Comparison of ENCODE assay signal across 8 mouse cellular contexts in genomic region chr8:84845355-84846093, GRCm38 (mm10). TPM values are rescaled to one million over a fixed set of nuclear protein-coding genes. Genes with fewer than 3 reads are reported as not detected.
DNase-seq lines count a peak whose midpoint lies in the region; ATAC-seq and TF ChIP-seq lines count a peak whose summit lies in the region.

No protein-coding gene starts in this region.

- peaks cover 37% of the 10 kb centered on the region for H3K4me1 ChIP-seq in forebrain, embryonic 15.5 days
- peaks cover 7% of the 10 kb centered on the region; the same call in 1 of the 2 replicates for H3K4me1 ChIP-seq in lung, postnatal 0 days (ENCODE audit: insufficient read depth, low read depth, low read length)
- H3K4me1 ChIP-seq in stomach, embryonic 14.5 days (ENCODE audit: control insufficient read depth, insufficient read depth, low read length) = peaks cover 20% of the 10 kb centered on the region

- H3K27me3 ChIP-seq in forebrain, embryonic 15.5 days = no peaks in the 10 kb centered on the region
- no peaks in the 10 kb centered on the region for H3K27me3 ChIP-seq in lung, postnatal 0 days (replicated peaks; ENCODE audit: insufficient read depth, low read length)
- H3K27me3 ChIP-seq in stomach, embryonic 14.5 days (ENCODE audit: control insufficient read depth, insufficient read depth, low read length) = no peaks in the 10 kb centered on the region

- no peaks in the 10 kb centered on the region for H3K9me3 ChIP-seq in forebrain, embryonic 15.5 days
- H3K9me3 ChIP-seq in lung, postnatal 0 days (ENCODE audit: low read length) = no peaks in the 10 kb centered on the region
- H3K9me3 ChIP-seq in stomach, embryonic 14.5 days (ENCODE audit: control insufficient read depth, low read depth, low read length) = no peaks in the 10 kb centered on the region

- peak overlapping the region; percentile 78 for H3K4me2 ChIP-seq in forebrain, embryonic 15.5 days (replicated peaks)
- peak overlapping the region; percentile 91 for H3K4me2 ChIP-seq in lung, postnatal 0 days (replicated peaks; ENCODE audit: low read depth, low read length)
- peak overlapping the region; percentile 80 for H3K4me2 ChIP-seq in stomach, embryonic 14.5 days (replicated peaks; ENCODE audit: low read depth, low read length)

- H3K27ac ChIP-seq in forebrain, embryonic 15.5 days (replicated peaks) = peak overlapping the region; percentile 86
- 0 out of 2 replicates have a peak overlapping the region, but pooled peaks have one; percentile 9 for H3K27ac ChIP-seq in lung, postnatal 0 days (ENCODE audit: low read length)
- peak overlapping the region; percentile 76; the same call in 1 of the 2 replicates for H3K27ac ChIP-seq in stomach, embryonic 14.5 days (ENCODE audit: low read length)

- TF ChIP-seq EP300 in lung, postnatal 0 days (IDR thresholded peaks at IDR 0.05) = no peak

- peak; percentile 47 for DNase-seq in ovary, postnatal 36 days (ENCODE audit: low spot score)
- no peak for DNase-seq in ovary, postnatal 10 days (ENCODE audit: low spot score)
- peak; percentile 61 to 65 for DNase-seq in adrenal gland, postnatal 36 days
- peak; percentile 50 for DNase-seq in kidney, adult 9 months
- peak; percentile 71 for DNase-seq in lung, postnatal 0 days (ENCODE audit: low spot score)
- no peak for DNase-seq in gastrocnemius, adult 18-20 months (ENCODE audit: low spot score)

- H3K36me3 ChIP-seq in forebrain, embryonic 15.5 days = peaks cover 43% of the 10 kb centered on the region
- peaks cover 22% of the 10 kb centered on the region; the same call in 1 of the 2 replicates for H3K36me3 ChIP-seq in lung, postnatal 0 days (ENCODE audit: insufficient read depth, low read length)
- H3K36me3 ChIP-seq in stomach, embryonic 14.5 days (ENCODE audit: control insufficient read depth, insufficient read depth, low read length) = peaks cover 47% of the 10 kb centered on the region

- 12% methylated on average over 12 of the region's 12 CpGs for WGBS in forebrain, embryonic 15.5 days
- 9% methylated on average over 12 of the region's 12 CpGs for WGBS in lung, postnatal 0 days
- 14% methylated on average over 12 of the region's 12 CpGs for WGBS in stomach, embryonic 14.5 days

- peak overlapping the region; percentile 97 for H3K9ac ChIP-seq in forebrain, embryonic 15.5 days (replicated peaks)
- H3K9ac ChIP-seq in lung, postnatal 0 days (replicated peaks; ENCODE audit: low read depth) = peak overlapping the region; percentile 75
- H3K9ac ChIP-seq in stomach, embryonic 14.5 days (replicated peaks; ENCODE audit: low read depth, low read length) = peak overlapping the region; percentile 97

- ATAC-seq in forebrain, embryonic 15.5 days (replicated peaks) = no peak
- no peak for ATAC-seq in lung, postnatal 0 days
- no peak for ATAC-seq in stomach, embryonic 14.5 days (ENCODE audit: insufficient number of reproducible peaks, insufficient read depth, low FRiP score, low read depth)

- TF ChIP-seq CTCF in lung, postnatal 0 days (IDR thresholded peaks at IDR 0.05) = peak; percentile 72

- peak overlapping the region; percentile 95 for H3K4me3 ChIP-seq in forebrain, embryonic 15.5 days
- H3K4me3 ChIP-seq in lung, postnatal 0 days (ENCODE audit: low read depth, low read length) = peak overlapping the region; percentile 85
- H3K4me3 ChIP-seq in stomach, embryonic 14.5 days (ENCODE audit: low read depth, low read length) = peak overlapping the region; percentile 93

RNA-seq across cellular contexts. Expression of gene Calr, which starts 1.2 kb away (rescaled TPM):
- total RNA-seq in adrenal gland, postnatal 36 days (2021) = 100 to 1,000 TPM; 569 to 727 TPM
- 559 and 575 TPM in 2 replicates for polyA plus RNA-seq in forebrain, embryonic 15.5 days (2015; fragmentation: Nextera tagmentation; extraction: Ambion mirVana)
- polyA plus RNA-seq in lung, postnatal 0 days (2015; fragmentation: Nextera tagmentation; extraction: Ambion mirVana) = 318 and 405 TPM in 2 replicates
- 669 and 791 TPM in 2 replicates for polyA plus RNA-seq in stomach, embryonic 14.5 days (2014; fragmentation: Nextera tagmentation; extraction: Ambion mirVana)
- total RNA-seq in gastrocnemius, adult 18-20 months (2021) = 100 to 1,000 TPM; 145 to 160 TPM

RNA-seq across cellular contexts. Expression of gene Rad23a, which starts 5.1 kb away (rescaled TPM):
- 100 to 1,000 TPM; 116 to 119 TPM for total RNA-seq in adrenal gland, postnatal 36 days (2021)
- polyA plus RNA-seq in forebrain, embryonic 15.5 days (2015; fragmentation: Nextera tagmentation; extraction: Ambion mirVana) = 82.1 and 85.1 TPM in 2 replicates
- polyA plus RNA-seq in lung, postnatal 0 days (2015; fragmentation: Nextera tagmentation; extraction: Ambion mirVana) = 77.9 and 85.7 TPM in 2 replicates
- 119 and 125 TPM in 2 replicates for polyA plus RNA-seq in stomach, embryonic 14.5 days (2014; fragmentation: Nextera tagmentation; extraction: Ambion mirVana)
- 100 to 1,000 TPM; 171 to 176 TPM for total RNA-seq in gastrocnemius, adult 18-20 months (2021)

RNA-seq across cellular contexts. Expression of gene Farsa, which starts 11.3 kb away (rescaled TPM):
- 10 to 100 TPM; 62.1 to 69.2 TPM for total RNA-seq in adrenal gland, postnatal 36 days (2021)
- 122 and 127 TPM in 2 replicates for polyA plus RNA-seq in forebrain, embryonic 15.5 days (2015; fragmentation: Nextera tagmentation; extraction: Ambion mirVana)
- 44.0 and 44.6 TPM in 2 replicates for polyA plus RNA-seq in lung, postnatal 0 days (2015; fragmentation: Nextera tagmentation; extraction: Ambion mirVana)
- polyA plus RNA-seq in stomach, embryonic 14.5 days (2014; fragmentation: Nextera tagmentation; extraction: Ambion mirVana) = 83.7 and 88.9 TPM in 2 replicates
- 10 to 100 TPM; 22.8 to 25.2 TPM for total RNA-seq in gastrocnemius, adult 18-20 months (2021)

RNA-seq across cellular contexts. Expression of gene Gadd45gip1, which starts 14.2 kb away (rescaled TPM):
- total RNA-seq in adrenal gland, postnatal 36 days (2021) = 10 to 100 TPM; 63.3 to 70.5 TPM
- 36.3 and 39.9 TPM in 2 replicates for polyA plus RNA-seq in forebrain, embryonic 15.5 days (2015; fragmentation: Nextera tagmentation; extraction: Ambion mirVana)
- 24.4 and 24.8 TPM in 2 replicates for polyA plus RNA-seq in lung, postnatal 0 days (2015; fragmentation: Nextera tagmentation; extraction: Ambion mirVana)
- polyA plus RNA-seq in stomach, embryonic 14.5 days (2014; fragmentation: Nextera tagmentation; extraction: Ambion mirVana) = 49.5 and 50.5 TPM in 2 replicates
- total RNA-seq in gastrocnemius, adult 18-20 months (2021) = 10 to 100 TPM; 22.9 to 24.2 TPM

RNA-seq across cellular contexts. Expression of gene Dand5, which starts 22.9 kb away (rescaled TPM):
- total RNA-seq in adrenal gland, postnatal 36 days (2021) = 1 to 10 TPM; 9.1 to 10.0 TPM
- polyA plus RNA-seq in forebrain, embryonic 15.5 days (2015; fragmentation: Nextera tagmentation; extraction: Ambion mirVana) = 8.1 and 8.9 TPM in 2 replicates
- polyA plus RNA-seq in lung, postnatal 0 days (2015; fragmentation: Nextera tagmentation; extraction: Ambion mirVana) = 6.2 and 6.8 TPM in 2 replicates
- 7.1 and 7.6 TPM in 2 replicates for polyA plus RNA-seq in stomach, embryonic 14.5 days (2014; fragmentation: Nextera tagmentation; extraction: Ambion mirVana)
- 10 to 100 TPM; 12.8 to 12.9 TPM for total RNA-seq in gastrocnemius, adult 18-20 months (2021)

Comparison
In these comparisons a context has a peak if more than half of its experiments do, and no peak if none do; other contexts are left out.
1. DNase-seq: peak in ovary, postnatal 36 days (single experiment), adrenal gland, postnatal 36 days (2 of 2), kidney, adult 9 months (single experiment) and lung, postnatal 0 days (single experiment); none in ovary, postnatal 10 days (single experiment) and gastrocnemius, adult 18-20 months (single experiment).
2. H3K27ac ChIP-seq: peak in every context shown above with its lines; median percentile 86 in forebrain, embryonic 15.5 days; 76 in stomach, embryonic 14.5 days; 9 in lung, postnatal 0 days.
3. Peak in every context shown above with its lines, with median percentiles within 50 percentile points of each other: H3K4me2 ChIP-seq, H3K4me3 ChIP-seq and H3K9ac ChIP-seq.